Mouse (Mus musculus): ENCODE measurements around the gene Slc35c2. TPM values are rescaled to one million over a fixed set of nuclear protein-coding genes. Genes with fewer than 3 reads are reported as not detected.

Gene Slc35c2
- polyA plus RNA-seq, 1 experiment from 2014 or later = 199 TPM

- H3K36me3 ChIP-seq (ENCODE audit: control insufficient read depth, insufficient read depth) = peaks cover 90% of the 10 kb centered on the region
These were observed 8.9 kb upstream of the Slc35c2 start for GRCm38 (mm10) chr2:165296571-165296970.

GRCm38 (mm10) chr2:165288315-165289031 lies 804 bp upstream of the Slc35c2 start:
- 58% methylated on average over 18 of the region's 18 CpGs for WGBS
- H3K9ac ChIP-seq (ENCODE audit: low read depth, low read length) = 0 out of 2 replicates have a peak overlapping the region, but pooled peaks have one; percentile 8
- H3K4me2 ChIP-seq (replicated peaks; ENCODE audit: low read depth) = peak overlapping the region; percentile 97
- H3K4me3 ChIP-seq (ENCODE audit: low read depth, low read length) = peak overlapping the region; percentile 76; the same call in 1 of the 2 replicates
- no peak for ATAC-seq
- H3K9me3 ChIP-seq (ENCODE audit: control insufficient read depth) = no peaks in the 10 kb centered on the region
- no peaks in the 10 kb centered on the region for H3K27me3 ChIP-seq (replicated peaks; ENCODE audit: control insufficient read depth, insufficient read depth, low read length)
- H3K27ac ChIP-seq (ENCODE audit: low read depth, low read length) = peak overlapping the region; percentile 96; the same call in 1 of the 2 replicates
- peaks cover 14% of the 10 kb centered on the region for H3K4me1 ChIP-seq (replicated peaks; ENCODE audit: control insufficient read depth, insufficient read depth, low read length)
- TF ChIP-seq CTCF (IDR thresholded peaks at IDR 0.05; ENCODE audit: low read depth) = no peak
- peaks cover 36% of the 10 kb centered on the region for H3K36me3 ChIP-seq (ENCODE audit: control insufficient read depth, insufficient read depth)

More at GRCm38 (mm10) chr2:165296571-165296970, 8.9 kb upstream of the Slc35c2 start:
- 84% methylated on average over 18 of the region's 18 CpGs for WGBS
- H3K27me3 ChIP-seq (replicated peaks; ENCODE audit: control insufficient read depth, insufficient read depth, low read length) = no peaks in the 10 kb centered on the region
- no peak overlapping the region for H3K4me3 ChIP-seq (ENCODE audit: low read depth, low read length)
- no peak overlapping the region for H3K4me2 ChIP-seq (replicated peaks; ENCODE audit: low read depth)
- H3K9ac ChIP-seq (ENCODE audit: low read depth, low read length) = peak overlapping the region; percentile 26; the same call in 1 of the 2 replicates
- ATAC-seq = no peak
- TF ChIP-seq CTCF (IDR thresholded peaks at IDR 0.05; ENCODE audit: low read depth) = no peak
- H3K9me3 ChIP-seq (ENCODE audit: control insufficient read depth) = no peaks in the 10 kb centered on the region
- no peaks in the 10 kb centered on the region for H3K4me1 ChIP-seq (replicated peaks; ENCODE audit: control insufficient read depth, insufficient read depth, low read length)
- peak overlapping the region; percentile 82 for H3K27ac ChIP-seq (ENCODE audit: low read depth, low read length)

GRCm38 (mm10) chr2:165286361-165287201 lies 1.1 kb downstream of the Slc35c2 start:
- H3K27ac ChIP-seq (ENCODE audit: low read depth, low read length) = peak overlapping the region; percentile 96
- peaks cover 14% of the 10 kb centered on the region for H3K4me1 ChIP-seq (replicated peaks; ENCODE audit: control insufficient read depth, insufficient read depth, low read length)
- TF ChIP-seq CTCF (IDR thresholded peaks at IDR 0.05; ENCODE audit: low read depth) = no peak
- peak overlapping the region; percentile 76 for H3K4me3 ChIP-seq (ENCODE audit: low read depth, low read length)
- peaks cover 35% of the 10 kb centered on the region for H3K36me3 ChIP-seq (ENCODE audit: control insufficient read depth, insufficient read depth)
- WGBS = 50% methylated on average over 18 of the region's 18 CpGs
- no peak for ATAC-seq
- H3K9ac ChIP-seq (ENCODE audit: low read depth, low read length) = peak overlapping the region; percentile 79
- H3K9me3 ChIP-seq (ENCODE audit: control insufficient read depth) = no peaks in the 10 kb centered on the region
- peak overlapping the region; percentile 97 for H3K4me2 ChIP-seq (replicated peaks; ENCODE audit: low read depth)
- no peaks in the 10 kb centered on the region for H3K27me3 ChIP-seq (replicated peaks; ENCODE audit: control insufficient read depth, insufficient read depth, low read length)

- 0 out of 2 replicates have a peak, but pooled peaks have one; percentile 13 for ATAC-seq
- peak overlapping the region; percentile 97 for H3K4me2 ChIP-seq (replicated peaks; ENCODE audit: low read depth)
- no peak overlapping the region for H3K4me3 ChIP-seq (ENCODE audit: low read depth, low read length)
These were observed 2.0 kb downstream of the Slc35c2 start for GRCm38 (mm10) chr2:165285621-165286020.

GRCm38 (mm10) chr2:165285034-165285433 lies 2.6 kb downstream of the Slc35c2 start:
- Histone ChIP-seq H3K4me3 (ENCODE audit: low read depth, low read length) (no peak overlapping the region), H3K27ac (ENCODE audit: low read depth, low read length) (peak overlapping the region; percentile 96), H3K4me2 (replicated peaks; ENCODE audit: low read depth) (peak overlapping the region; percentile 97), H3K4me1 (replicated peaks; ENCODE audit: control insufficient read depth, insufficient read depth, low read length) (peaks cover 14% of the 10 kb centered on the region), H3K9me3 (ENCODE audit: control insufficient read depth) (no peaks in the 10 kb centered on the region), H3K9ac (ENCODE audit: low read depth, low read length) (no peak overlapping the region), H3K27me3 (replicated peaks; ENCODE audit: control insufficient read depth, insufficient read depth, low read length) (no peaks in the 10 kb centered on the region), H3K36me3 (ENCODE audit: control insufficient read depth, insufficient read depth) (peaks cover 34% of the 10 kb centered on the region)
- no peak for TF ChIP-seq CTCF (IDR thresholded peaks at IDR 0.05; ENCODE audit: low read depth)
- 38% methylated on average over 3 of the region's 3 CpGs for WGBS
- ATAC-seq = no peak

More at GRCm38 (mm10) chr2:165285621-165286020, 2.0 kb downstream of the Slc35c2 start:
- TF ChIP-seq CTCF (IDR thresholded peaks at IDR 0.05; ENCODE audit: low read depth) = no peak
- 55% methylated on average over 8 of the region's 8 CpGs for WGBS
- Histone ChIP-seq H3K36me3 (ENCODE audit: control insufficient read depth, insufficient read depth) (peaks cover 34% of the 10 kb centered on the region), H3K9ac (ENCODE audit: low read depth, low read length) (no peak overlapping the region; the same call in 1 of the 2 replicates), H3K4me1 (replicated peaks; ENCODE audit: control insufficient read depth, insufficient read depth, low read length) (peaks cover 14% of the 10 kb centered on the region), H3K9me3 (ENCODE audit: control insufficient read depth) (no peaks in the 10 kb centered on the region), H3K27ac (ENCODE audit: low read depth, low read length) (peak overlapping the region; percentile 96), H3K27me3 (replicated peaks; ENCODE audit: control insufficient read depth, insufficient read depth, low read length) (no peaks in the 10 kb centered on the region)

- TF ChIP-seq CTCF (IDR thresholded peaks at IDR 0.05; ENCODE audit: low read depth) = 0 out of 2 replicates have a peak, but pooled peaks have one; percentile 16
- Histone ChIP-seq H3K27me3 (replicated peaks; ENCODE audit: control insufficient read depth, insufficient read depth, low read length) (no peaks in the 10 kb centered on the region), H3K4me2 (replicated peaks; ENCODE audit: low read depth) (peak overlapping the region; percentile 97), H3K9me3 (ENCODE audit: control insufficient read depth) (no peaks in the 10 kb centered on the region), H3K9ac (ENCODE audit: low read depth, low read length) (peak overlapping the region; percentile 8; the same call in 1 of the 2 replicates), H3K4me1 (replicated peaks; ENCODE audit: control insufficient read depth, insufficient read depth, low read length) (peaks cover 14% of the 10 kb centered on the region), H3K27ac (ENCODE audit: low read depth, low read length) (peak overlapping the region; percentile 96), H3K4me3 (ENCODE audit: low read depth, low read length) (no peak overlapping the region), H3K36me3 (ENCODE audit: control insufficient read depth, insufficient read depth) (peaks cover 34% of the 10 kb centered on the region)
- WGBS = 56% methylated on average over 7 of the region's 7 CpGs
- ATAC-seq = peak; percentile 75
These were observed 3.3 kb downstream of the Slc35c2 start for GRCm38 (mm10) chr2:165284377-165284776.
